Mouse (Mus musculus) C2C12 (cell line): Measurements from ENCODE around the gene Slc35f4.

Experiments used
- CTCF ChIP-seq: IDR thresholded peaks from one replicate; pipeline ENCODE4 v1.5.1; 2011; ENCODE audit not compliant: control insufficient read depth, insufficient read depth, insufficient read length
- USF1 ChIP-seq: IDR thresholded peaks from one replicate; pipeline ENCODE4 v1.6.1; 2011; ENCODE audit warnings: low read depth, mild to moderate bottlenecking, control low read depth, moderate library complexity

- TF ChIP-seq USF1: no peak
- no peak for TF ChIP-seq CTCF
Observed at GRCm38 (mm10) chr14:49540104-49540503, 14.3 kb upstream of the Slc35f4 start.
